Mouse (Mus musculus) inflammation-experienced regulatory T-cells, adult 6 months (primary cell): ENCODE data around the gene Ptgfrn. TPM values are rescaled to one million over a fixed set of nuclear protein-coding genes. Genes with fewer than 3 reads are reported as not detected.

ENCODE experiments used
- ATAC-seq: one replicate; pipeline ENCODE4 v1.8.0; 2017
- polyA plus RNA-seq, 3 experiments: library from polyadenylated mRNA; unstranded; fragments of 100-300 nt; shearing (Covaris generic); gene quantifications; one replicate each; pipeline ENCODE4 v1.2.1; 2017

The Ptgfrn gene
- polyA plus RNA-seq, 3 experiments from 2014 or later: 0.55 to 2.4 (median 1.0) TPM

GRCm38 (mm10) chr3:101116431-101117385, 6.6 kb upstream of the Ptgfrn start:
- no peak for ATAC-seq

GRCm38 (mm10) chr3:101112518-101112894, 2.4 kb upstream of the Ptgfrn start:
- no peak for ATAC-seq

GRCm38 (mm10) chr3:101111848-101112517, 1.9 kb upstream of the Ptgfrn start:
- ATAC-seq: no peak

DNA sequence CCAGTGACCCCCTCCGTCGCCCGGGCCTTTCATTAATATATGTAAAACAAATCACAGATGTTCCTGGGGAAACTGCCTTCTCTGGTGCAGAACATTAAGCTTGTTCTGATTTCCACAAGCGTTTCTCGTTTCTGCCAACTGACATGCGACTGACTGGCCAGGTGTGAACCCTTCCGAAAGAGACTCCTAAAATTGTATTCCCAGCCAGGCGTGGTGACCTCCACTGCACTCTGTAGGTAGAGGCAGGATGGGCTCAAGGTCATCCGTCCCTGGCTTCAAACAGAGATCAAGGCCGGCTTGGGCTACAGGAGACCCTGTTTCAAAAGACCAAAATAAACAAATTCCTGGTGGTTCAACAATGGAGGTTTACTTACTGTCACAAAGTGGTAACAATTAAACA, 1.2 kb upstream of the Ptgfrn start:
- ATAC-seq: no peak

DNA sequence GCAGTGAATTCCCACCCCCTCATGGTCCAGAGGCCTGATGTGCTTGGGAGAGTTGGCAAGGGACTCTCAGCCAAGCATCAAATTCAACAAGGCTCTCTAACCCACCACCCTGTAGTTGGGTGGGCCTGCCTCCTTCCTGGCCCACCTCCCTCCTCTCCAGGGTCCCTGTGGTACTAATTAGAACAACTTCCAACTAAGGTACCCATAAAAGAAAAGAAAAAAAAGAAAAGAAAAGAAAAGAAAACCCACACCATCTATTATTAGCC, 693 bp upstream of the Ptgfrn start:
- ATAC-seq: no peak

DNA sequence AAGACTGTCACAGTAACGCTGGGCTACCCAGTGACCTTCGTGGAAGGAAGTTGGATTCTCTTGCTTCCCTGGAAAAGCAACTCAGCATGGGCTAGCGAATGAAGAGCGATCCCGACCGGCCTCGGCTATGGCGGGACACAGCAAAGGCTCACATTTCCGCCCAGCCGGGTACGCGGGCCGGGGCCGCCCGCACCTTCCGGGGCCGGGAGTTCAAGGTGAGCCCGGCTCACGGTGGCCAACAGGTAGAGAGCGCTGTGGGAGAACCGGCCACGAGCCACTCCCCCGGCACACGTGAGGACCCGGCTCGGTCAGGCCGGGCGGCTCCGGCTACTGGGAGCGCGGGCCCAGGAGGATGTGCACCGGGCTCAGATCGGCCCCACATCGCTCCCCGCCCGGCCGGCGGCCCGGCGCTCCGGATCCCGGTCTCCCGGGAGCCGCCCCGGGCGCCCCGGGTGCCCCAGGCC, 488 bp downstream of the Ptgfrn start:
- ATAC-seq: peak; percentile 81

DNA sequence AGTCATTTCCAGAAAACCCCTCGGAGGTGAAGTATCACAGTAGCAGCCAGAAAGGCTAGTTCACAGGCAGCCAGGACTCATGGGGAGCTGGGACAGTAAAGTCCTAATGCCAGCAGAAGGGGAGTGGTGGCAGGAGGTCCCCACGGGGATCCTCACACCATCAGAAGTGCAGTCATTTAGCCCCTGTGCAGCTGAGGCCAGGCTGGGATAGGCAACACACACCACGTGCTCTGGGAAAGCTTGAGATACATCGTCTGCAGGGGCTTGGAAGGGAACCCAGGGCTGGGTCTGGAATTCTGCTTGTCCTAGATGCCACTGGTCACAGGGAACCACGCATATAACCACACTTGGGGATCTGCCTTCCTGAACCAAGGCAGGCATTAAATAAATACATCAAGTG, 1.2 kb downstream of the Ptgfrn start:
- ATAC-seq: no peak

- no peak for ATAC-seq
Observed at GRCm38 (mm10) chr3:101108282-101108681, 1.8 kb downstream of the Ptgfrn start.

- no peak for ATAC-seq
Observed at GRCm38 (mm10) chr3:101106326-101106725, 3.8 kb downstream of the Ptgfrn start.

DNA sequence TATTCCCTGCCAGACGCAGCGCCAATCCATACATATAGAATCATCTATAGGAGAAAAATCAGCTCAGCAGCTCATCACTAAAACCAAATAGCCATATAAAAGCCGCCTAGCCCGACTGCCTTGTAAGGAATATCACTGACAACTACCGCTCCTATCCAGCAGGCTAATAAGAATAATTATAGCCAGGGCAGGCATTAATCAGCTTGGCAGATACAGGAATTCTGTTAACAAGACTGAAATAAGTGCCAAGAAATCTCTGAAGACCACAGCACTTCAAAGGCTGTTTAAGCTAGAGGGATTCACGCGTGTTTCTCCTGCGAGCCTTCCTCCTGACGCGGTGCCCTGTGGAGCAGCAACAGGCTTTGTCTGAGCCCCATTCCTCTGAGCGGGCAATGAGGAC, 4.6 kb downstream of the Ptgfrn start:
- no peak for ATAC-seq

- ATAC-seq: no peak
Observed at GRCm38 (mm10) chr3:101104883-101105282, 5.2 kb downstream of the Ptgfrn start.

GRCm38 (mm10) chr3:101103770-101104169, 6.3 kb downstream of the Ptgfrn start:
- ATAC-seq: no peak

- ATAC-seq: no peak
Observed at GRCm38 (mm10) chr3:101102106-101102505, 8.0 kb downstream of the Ptgfrn start.

DNA sequence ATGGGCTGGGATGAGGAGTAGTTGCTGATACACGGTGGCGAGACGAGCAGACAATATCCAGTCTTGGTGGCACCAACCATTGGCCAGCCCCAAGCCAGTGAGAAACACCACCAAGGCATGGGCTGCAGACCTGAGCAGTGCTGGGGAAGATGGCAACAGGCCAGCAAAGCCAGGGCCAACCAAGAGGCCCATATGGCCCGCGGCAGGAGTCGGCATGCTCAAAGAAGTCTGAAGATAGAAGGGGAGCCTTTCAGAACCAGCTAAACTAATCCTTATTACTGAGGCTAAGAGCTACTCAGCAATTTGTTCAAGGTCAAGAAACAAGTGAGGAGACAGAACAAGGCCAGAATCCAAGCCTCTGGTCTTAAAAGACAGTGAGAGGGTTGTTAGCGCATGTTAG, 8.9 kb downstream of the Ptgfrn start:
- ATAC-seq: no peak

DNA sequence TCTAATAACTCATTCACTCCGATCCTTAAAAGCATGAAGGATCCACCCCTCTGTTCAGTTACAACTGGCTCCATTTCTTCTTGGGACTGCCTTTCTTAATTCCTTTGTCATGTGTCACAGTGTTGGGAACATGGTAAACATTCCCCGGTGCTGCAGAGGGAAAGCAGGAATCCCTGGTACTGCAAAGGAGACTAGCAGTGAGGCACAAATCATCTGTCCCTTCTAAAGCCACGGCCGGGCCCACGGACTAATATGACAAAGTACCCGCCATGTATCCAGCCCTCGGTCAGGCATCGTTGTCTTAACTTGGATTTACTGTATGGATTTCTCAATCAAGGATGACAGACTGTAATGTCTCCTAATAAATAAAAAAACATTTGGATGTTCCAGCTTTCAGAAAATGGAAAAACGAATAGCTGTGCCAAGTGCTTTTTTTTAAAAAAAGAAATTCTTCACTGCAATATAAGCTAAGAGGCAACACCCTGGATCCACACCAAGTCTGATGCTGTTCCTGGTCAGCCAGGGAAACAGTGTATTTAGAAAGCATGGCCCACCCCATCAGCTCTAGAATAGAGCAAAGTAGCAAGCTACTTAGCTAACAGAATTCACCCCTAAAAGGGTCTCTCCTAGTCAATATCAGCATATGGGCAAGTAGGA, 10.2 kb downstream of the Ptgfrn start:
- ATAC-seq: no peak

- ATAC-seq: no peak
Observed at GRCm38 (mm10) chr3:101098073-101098472, 12.0 kb downstream of the Ptgfrn start.

GRCm38 (mm10) chr3:101097146-101097800, 12.8 kb downstream of the Ptgfrn start:
- no peak for ATAC-seq

- no peak for ATAC-seq
Observed at GRCm38 (mm10) chr3:101095761-101096449, 14.2 kb downstream of the Ptgfrn start.

DNA sequence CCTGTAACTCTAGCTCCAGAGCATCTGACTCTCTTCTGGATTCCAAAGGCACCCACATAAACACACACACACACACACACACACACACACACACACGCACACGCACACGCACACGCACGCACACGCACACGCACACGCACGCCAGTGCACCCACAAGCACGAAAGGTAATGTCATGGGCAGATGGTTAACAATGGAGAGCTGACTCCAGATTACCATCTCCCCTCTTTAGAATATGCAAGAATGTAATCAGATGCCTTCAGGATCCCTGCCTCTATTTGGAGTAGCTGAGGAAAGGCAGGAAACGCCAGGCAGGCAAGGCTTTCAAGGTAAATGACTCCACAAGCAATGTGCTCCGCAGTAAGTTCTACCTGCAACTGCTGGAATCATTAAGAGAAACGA, 17.9 kb downstream of the Ptgfrn start:
- ATAC-seq: no peak

- ATAC-seq: no peak
Observed at GRCm38 (mm10) chr3:101086584-101087445, 23.3 kb downstream of the Ptgfrn start.

DNA sequence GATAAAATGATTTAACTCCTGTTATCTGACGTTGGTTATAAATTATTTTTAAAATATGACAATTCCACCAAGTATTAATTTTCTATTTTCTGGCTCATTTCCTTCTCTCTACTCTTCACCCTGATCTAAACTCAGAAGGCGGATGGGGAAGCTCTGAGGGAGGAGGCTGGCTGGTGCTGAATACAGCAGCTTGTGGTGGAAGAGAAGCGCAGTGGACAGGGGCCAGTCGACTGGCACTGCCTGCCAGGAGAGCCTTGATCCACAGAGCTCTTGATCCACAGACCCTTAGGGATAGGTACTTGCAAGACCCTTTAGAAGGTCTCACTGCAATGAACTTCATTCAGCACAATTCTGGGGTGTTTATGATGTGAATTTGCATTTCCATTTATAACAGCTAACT, 29.2 kb downstream of the Ptgfrn start:
- no peak for ATAC-seq
